Mouse (Mus musculus) lung, postnatal 0 days (tissue): ENCODE results near the gene Fgf14.

Source experiments
- CTCF ChIP-seq: IDR thresholded peaks from 2 replicates; pipeline ENCODE4 v1.5.1; 2016; ENCODE audit warnings: antibody characterized with exemption, mild to moderate bottlenecking
- EP300 ChIP-seq: IDR thresholded peaks from 2 replicates; pipeline ENCODE4 v1.6.1; 2016; ENCODE audit warnings: antibody characterized with exemption, mild to moderate bottlenecking, control low read depth

GRCm38 (mm10) chr14:123966531-123966930 lies 710.4 kb downstream of the Fgf14 start:
- TF ChIP-seq CTCF (no peak), EP300 (no peak)
